Mouse (Mus musculus): ENCODE measurements around the gene Tmem145. TPM values are rescaled to one million over a fixed set of nuclear protein-coding genes. Genes with fewer than 3 reads are reported as not detected.

Gene Tmem145
- total RNA-seq, 2 experiments from 2014 or later = 47.8 to 55.1 TPM

DNA sequence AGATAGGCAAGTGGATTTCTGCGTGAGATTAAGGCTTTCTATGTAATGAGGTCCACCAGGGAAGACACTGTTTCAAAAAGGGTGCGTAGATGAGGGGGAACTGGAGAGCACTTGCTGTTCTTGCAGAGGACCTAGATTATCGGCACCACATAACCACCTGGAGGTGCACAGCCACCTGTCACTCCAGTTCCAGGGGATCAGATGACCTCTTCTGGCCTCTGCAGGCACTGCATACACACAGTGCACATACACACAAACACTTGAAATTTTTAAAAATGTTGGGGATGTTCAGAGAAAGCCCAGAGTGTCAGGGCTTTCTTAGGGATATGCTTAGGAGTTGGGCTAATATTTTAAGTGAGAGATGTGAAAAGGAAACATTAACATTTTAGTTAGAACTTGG, 16.0 kb upstream of the Tmem145 start:
- DNase-seq (ENCODE audit: low spot score in 2 of 2) = no peak
- intact Hi-C loops (cut with DNase I) = no loop called here

DNA sequence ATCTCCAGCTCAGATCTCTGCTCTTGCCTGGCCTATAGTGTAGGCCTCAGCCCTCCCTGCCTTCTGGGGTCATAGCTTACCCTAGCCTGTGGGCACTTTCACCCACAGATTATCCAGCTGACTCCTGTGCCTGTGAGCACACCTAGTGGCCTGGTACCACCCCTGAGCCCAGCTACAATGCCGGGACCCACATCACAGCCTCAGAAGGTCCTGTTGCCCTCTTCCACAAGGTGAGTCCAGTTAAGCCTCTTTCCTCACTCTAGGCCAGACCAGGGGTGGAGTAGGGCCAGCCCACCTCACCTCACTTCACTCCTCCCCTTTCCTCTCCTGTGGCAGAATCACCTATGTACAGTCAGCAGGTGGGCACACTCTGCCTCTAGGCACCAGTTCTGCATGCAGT, 15.4 kb upstream of the Tmem145 start:
- intact Hi-C loops (cut with DNase I) = no loop called here

DNA sequence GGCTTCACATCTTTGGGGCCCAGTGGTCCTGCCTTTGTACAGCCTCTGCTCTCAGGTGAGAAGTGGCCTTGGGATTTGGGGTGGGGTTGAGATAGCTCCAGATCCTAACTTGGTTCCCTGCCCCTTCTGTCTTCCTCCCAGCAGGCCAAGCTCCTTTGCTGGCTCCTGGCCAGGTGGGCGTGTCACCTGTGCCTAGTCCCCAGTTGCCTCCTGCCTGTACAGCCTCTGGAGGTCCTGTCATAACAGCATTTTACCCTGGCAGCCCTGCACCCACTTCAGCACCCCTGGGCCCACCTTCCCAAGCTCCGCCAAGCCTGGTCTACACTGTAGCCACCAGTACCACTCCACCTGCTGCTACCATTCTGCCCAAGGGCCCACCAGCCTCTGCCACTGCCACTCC, 15.0 kb upstream of the Tmem145 start:
- intact Hi-C loops (cut with DNase I) = no loop called here
- DNase-seq (ENCODE audit: low spot score in 2 of 2) = no peak

More for the DNA sequence above, 15.4 kb upstream of the Tmem145 start:
- no peak for DNase-seq (ENCODE audit: low spot score in 2 of 2)

DNA sequence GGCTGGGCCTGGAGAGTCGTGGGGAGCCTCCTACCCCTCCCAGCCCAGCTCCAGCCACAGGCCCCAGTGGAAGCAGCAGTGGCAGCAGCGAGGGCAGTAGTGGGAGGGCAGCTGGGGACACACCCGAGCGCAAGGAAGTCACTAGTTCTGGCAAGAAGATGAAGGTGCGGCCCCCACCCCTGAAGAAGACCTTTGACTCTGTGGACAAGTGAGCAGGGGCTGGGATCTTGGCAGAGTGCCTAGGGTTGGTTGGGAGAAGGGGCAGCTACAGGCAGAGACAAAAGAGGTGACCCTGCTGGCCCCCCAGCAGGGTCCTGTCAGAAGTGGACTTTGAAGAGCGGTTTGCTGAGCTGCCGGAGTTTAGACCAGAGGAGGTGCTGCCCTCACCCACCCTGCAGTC, 13.8 kb upstream of the Tmem145 start:
- intact Hi-C loops (cut with DNase I) = no loop called here
- no peak for DNase-seq (ENCODE audit: low spot score in 2 of 2)

DNA sequence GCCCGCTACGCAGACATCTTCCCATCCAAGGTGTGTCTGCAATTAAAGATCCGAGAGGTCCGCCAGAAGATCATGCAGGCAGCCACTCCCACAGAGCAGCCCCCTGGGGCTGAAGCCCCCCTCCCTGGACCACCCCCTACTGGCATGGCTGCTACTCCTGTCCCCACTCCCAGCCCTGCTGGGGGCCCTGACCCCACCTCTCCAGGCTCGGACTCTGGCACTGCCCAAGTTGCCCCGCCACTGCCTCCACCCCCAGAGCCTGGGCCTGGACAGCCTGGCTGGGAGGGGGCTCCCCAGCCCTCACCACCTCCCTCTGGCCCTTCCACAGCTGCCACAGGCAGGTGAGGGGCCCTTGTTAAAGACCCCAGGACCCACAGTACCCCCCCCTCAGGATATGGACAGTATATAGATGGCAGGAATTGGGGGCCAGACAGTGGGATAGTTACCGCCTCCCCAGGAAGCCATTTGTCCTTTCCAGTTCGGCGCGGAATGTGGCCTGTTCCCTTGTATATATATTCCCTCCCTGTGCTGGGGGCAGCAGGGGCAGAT, 12.6 kb upstream of the Tmem145 start:
- no peak for DNase-seq (ENCODE audit: low spot score in 2 of 2)
- intact Hi-C loops (cut with DNase I) = no loop called here

DNA sequence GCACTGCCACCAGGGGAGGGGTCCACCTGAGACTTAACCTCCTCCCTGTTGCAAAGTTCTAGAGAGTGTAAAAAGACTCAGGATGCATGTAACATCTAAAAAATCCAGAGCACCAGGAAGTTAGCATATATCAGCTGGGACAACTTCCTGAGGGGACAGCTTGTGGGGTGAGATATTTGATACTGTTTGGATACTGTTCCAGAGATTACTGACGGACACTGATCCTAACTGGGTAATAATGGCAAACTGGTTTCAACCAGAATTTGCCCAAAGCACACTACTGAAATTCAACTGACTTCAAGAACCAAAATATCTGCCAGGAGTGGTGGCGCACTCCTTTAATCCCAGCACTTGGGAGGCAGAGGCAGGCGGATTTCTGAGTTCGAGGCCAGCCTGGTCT, 11.4 kb upstream of the Tmem145 start:
- intact Hi-C loops (cut with DNase I) = no loop called here

DNA sequence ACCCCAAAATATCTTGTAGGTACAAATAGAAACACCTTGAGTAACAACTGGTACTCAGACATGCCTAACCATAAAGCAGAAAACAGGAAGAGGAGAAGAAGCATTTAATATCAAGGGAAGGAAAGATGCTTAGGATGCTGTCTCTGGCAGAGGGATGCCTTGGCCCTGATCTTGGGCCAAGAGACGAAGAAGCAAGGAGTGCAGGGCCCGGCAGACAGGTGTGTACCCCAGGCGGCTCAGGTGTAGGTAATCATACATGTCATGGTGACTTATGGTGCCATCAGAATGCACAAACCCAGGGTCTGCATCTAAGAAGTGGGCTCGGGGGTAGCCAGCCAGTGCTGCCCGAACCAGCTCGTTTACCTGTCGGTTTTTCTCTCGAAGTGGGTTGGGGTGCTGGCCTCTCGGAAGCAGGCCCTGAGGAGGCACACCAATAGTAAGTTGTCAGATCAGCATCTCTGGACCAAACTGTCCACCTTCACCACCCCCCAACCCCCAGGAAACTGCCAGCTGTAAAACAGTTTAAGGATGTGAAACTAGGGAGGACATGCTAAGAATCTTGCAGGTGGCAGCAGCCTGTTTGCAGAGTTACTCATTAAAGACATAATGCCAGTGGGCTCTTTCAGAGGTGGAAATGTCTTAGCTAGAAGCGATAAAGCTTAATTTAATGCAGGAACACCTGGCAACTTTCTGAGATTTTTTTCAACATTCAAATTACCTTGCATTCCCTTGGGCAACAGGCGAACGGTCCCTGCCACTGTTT, 10.8 kb upstream of the Tmem145 start:
- intact Hi-C loops (cut with DNase I) = no loop called here
- no peak for DNase-seq (ENCODE audit: low spot score in 2 of 2)

More for the DNA sequence above, 11.4 kb upstream of the Tmem145 start:
- DNase-seq (ENCODE audit: low spot score in 2 of 2) = no peak

DNA sequence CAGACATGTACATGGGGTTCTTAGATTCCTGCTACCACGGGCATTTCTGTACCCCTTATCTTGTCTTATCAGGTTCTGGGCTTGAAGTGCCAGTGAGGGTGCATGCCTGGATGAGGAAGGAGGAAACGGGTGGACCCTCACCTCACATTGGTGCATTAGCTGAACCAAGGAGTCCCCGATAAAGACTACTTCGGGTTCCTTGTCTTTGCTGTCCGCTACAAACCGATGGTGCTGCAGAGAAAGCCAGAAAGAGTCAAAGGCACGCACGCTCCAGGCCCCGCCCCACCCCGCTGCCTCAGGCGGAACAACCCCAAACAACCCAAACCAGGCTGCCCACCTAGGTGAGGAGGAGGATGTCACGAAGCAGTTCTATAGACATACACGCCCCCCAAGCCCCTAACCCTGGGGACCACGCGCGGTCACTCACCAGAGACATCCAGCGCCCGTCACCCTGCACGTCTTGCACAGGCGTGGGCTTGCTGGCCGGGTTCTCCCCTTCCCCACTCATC, 8.9 kb upstream of the Tmem145 start:
- peak in 1 of 2 experiments; percentile 42 for DNase-seq (ENCODE audit: low spot score in 2 of 2)
- intact Hi-C loops (cut with DNase I) = loop anchor here (2.0 kb wide), 1 partner anchor 14 kb away; no protein-coding TSS in a partner anchor

DNA sequence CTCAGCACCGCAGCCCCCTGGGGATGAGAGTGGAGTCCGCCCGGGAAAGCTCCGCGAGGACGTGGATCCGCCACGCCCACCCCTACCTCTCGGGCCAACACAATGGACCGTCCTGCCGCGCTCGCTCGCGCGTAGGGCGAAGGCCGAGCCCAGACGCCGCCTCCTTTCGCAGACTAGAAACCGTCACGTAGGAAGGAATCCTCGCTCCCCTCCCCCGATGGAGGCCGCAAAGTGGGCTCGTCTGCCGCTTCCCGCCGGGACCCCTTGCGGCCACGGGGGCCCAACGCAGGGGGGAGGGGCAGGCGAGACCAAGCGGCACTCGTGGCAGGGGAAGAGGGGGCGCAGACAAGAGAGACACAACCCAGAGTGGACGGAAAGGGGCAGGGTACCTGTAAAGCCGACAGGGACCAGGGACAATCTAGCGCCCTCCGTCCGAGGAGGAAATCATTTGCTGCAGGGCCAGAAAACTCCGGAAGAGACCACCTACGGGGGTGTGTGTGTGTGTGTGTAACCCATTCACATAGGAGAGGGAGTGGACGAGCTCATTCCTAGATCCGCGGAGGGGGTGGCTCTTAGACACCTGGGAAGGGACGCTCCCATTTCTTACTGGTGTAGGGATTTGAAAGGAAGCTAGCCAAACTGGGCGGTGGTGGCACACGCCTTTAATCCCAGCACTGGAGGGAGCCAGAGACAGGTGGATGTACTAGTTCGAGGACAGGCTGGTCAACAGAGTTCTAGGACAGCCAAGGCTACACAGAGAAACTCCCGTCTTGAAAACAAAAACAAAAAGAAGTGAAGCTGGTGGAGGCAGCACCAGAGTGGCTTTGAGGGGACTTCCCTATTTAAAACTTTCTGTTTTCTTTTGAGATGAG, 8.2 kb upstream of the Tmem145 start, which contains the start of gene Pafah1b3:
Gene Pafah1b3, minus strand, starts transcription at position 533 of the 872 bp plus-strand sequence.
- intact Hi-C loops (cut with DNase I) = loop anchor here (2.0 kb wide), 1 partner anchor 15 kb away; no protein-coding TSS in a partner anchor
- peak; percentile 80 to 95 for DNase-seq (ENCODE audit: low spot score in 2 of 2)

DNA sequence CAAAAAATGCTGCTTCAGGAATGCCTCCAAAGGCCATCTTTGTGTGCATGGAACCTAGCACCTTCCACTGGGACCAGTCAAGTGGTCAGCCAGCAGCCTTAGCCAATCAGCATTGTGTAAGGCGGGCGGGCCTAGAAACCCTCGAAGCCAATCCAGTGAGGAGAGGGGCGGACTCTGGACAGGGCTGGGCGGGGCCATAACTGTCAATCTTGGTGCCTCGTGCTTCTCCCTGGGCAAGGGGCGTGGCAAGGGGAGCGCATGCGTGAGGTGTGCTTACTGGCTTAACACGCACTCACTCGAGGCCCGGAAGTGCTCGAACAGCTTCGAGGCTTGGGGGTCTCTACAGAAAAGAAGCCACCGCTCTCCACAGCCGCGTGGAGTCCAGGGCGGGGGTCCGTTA, 4.8 kb upstream of the Tmem145 start, which contains the start of gene Prr19:
Gene Prr19, plus strand, starts transcription at position 349 of the 400 bp plus-strand sequence.
- intact Hi-C loops (cut with DNase I) = no loop called here
- DNase-seq (ENCODE audit: low spot score in 2 of 2) = no peak

DNA sequence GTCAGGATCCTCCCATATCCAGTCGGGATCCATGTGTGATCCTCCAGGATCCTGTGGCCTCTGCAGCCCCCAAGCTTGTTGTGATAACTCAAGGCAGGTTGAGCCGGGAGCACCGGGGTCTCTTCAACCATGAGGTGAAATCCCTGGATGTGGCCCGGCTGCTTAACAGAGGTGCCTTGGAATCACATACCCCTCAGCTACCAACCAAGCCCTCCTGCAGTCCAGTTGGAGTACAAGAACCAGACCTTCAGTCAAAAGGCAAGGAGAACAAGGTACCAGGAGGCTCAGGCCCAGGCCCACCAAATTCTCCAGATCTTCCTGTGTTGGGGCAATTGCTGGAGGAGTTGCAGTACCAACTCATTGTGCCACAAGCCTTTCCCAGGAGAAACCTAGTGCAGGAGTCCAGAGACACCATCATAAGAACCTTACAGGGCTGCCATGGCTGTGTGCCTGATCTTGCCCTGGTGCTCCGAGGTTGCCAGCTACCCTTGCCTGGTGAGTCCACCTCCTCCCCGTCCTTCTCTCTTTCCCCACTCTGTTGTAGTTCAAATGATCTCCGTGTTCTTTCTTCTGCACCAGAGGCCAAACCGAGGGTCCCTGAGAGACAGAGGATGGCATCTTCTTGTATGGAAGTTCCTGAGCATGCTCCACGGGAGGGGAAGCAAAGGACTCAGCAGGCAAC, 2.8 kb upstream of the Tmem145 start:
- intact Hi-C loops (cut with DNase I) = no loop called here
- DNase-seq (ENCODE audit: low spot score in 2 of 2) = no peak

DNA sequence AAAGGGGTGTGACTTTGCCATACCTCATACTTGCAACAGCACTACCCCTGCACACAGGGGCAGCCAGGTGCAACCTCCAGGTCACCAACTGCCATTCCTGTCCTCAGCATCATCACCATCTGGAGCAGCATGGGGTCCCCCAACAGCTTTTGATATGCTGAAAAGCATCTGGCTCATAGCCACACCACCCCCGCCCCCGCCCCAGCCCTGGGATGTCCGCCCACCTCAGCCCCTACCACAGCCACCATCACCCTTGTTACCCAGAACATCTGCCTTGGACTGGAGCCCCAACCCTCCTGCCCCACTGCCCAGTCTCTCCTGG, 2.3 kb upstream of the Tmem145 start:
- intact Hi-C loops (cut with DNase I) = no loop called here
- DNase-seq (ENCODE audit: low spot score in 2 of 2) = no peak

DNA sequence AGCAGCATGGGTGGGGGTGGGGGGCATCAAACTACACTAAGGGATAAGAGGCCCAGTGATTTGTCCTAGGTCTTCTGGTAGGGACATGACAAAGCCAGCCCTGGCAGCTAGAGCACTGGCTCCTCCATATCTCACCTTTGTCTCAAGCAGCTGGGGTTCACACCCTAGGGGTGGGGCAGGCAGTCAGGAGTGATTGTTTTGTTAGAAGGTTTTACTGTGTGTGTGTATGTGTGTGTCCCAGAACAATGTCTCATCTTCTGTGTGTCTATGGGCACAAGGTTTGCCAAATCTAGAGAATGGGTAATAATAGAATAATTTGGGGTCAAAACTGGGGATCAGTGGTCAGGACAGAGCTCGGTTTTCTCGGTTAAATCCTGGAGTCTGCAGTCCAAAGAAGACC, 425 bp upstream of the Tmem145 start:
- intact Hi-C loops (cut with DNase I) = no loop called here
- DNase-seq (ENCODE audit: low spot score in 2 of 2) = no peak

DNA sequence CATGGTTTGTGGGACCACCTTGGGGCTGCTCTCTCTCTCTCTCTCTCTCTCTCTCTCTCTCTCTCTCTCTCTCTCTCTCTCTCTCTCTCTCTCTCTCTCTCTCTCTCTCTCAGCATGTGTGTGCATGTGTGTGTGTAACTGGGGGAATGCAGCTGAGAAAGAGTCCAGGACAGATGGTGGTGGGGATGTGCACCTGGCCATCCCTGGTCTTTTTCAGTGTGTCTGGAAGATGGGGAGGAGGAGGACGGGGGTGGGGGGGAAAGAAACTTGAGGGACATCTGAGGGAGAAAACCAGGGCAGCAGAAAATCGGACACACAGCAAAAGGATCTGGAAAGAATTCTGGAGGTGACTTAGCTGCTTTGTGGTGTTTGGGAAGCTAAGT, 699 bp downstream of the Tmem145 start:
- peak in 1 of 2 experiments; percentile 41 for DNase-seq (ENCODE audit: low spot score in 2 of 2)
- intact Hi-C loops (cut with DNase I) = no loop called here

DNA sequence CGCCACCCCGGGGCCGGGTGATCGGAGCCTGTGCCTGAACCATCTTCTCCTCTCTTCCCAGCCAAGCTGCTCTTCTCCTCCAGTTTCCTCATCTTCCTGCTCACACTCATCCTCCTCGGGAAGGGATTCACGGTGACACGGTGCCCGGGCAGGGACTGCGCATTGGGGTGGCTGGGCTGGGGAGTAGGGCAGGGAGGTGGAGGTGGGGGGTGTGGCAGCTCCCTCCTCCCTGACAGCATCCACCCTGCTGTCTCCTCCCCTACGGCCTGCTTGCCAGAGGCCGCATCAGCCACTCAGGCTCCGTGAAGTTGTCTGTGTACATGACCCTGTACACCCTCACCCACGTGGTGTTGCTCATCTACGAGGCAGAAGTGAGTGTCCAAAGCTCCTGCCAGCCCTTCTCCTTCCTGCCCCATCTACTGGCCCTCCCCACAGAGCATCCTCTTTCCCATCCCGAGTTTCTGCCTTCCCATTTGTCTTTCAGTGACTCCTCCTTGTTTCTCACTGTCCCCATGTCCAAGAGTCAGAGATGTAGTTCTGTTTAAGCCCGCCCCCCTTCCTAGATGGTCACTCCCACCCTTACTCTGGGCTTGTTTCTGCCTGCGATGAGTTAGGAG, 2.9 kb downstream of the Tmem145 start:
- intact Hi-C loops (cut with DNase I) = no loop called here
- no peak for DNase-seq (ENCODE audit: low spot score in 2 of 2)

DNA sequence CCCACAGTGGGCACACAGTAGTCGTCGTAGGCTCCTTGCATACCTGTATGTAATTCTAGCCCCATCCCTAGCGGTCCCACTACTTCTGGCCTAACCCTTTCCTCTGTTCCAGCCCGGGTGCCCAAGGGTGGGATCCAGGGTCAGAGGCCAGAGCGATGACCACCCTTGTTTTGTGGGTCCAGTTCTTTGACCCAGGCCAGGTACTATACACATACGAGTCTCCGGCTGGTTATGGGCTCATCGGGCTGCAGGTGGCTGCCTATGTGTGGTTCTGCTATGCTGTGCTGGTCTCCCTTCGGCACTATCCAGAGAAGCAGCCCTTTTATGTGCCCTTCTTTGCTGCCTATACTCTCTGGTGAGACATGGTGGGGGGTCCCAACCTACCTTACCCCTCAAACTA, 3.5 kb downstream of the Tmem145 start:
- no peak for DNase-seq (ENCODE audit: low spot score in 2 of 2)
- intact Hi-C loops (cut with DNase I) = no loop called here

DNA sequence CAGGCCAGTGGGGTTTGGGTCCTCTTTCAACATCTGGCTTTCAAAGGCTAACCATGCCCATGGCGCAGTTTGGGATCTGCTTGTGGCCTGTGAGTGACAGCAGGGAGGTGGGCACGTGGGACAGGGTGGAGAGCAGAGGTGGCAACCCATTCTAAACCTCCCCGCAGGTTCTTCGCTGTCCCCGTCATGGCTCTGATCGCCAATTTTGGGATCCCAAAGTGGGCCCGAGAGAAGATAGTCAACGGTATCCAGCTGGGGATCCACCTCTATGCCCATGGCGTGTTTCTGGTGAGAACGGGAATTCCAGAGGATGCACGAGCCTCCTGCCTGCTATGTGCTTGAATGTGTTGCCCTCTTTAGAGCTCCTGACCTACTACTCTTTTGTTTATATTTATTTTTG, 5.3 kb downstream of the Tmem145 start:
- no peak for DNase-seq (ENCODE audit: low spot score in 2 of 2)
- intact Hi-C loops (cut with DNase I) = no loop called here

DNA sequence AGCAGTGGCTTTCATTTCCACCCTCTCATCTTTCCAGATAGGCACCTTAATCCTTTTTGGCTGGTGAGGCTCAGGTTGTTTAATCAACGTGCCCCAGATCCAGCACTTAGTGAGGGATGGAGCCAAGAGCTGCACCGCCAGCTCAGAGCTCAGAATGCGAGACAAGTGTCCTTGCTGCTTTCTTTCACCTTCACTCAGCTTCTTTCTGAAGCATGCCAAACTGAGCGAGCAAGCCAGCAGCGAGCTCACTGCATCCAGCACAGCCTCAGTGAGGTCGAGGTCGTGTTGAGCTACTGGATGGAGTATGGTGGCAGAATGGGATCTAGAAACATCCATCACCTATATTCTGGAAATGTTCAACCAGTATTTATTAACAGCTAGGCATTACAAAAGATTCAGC, 7.4 kb downstream of the Tmem145 start:
- intact Hi-C loops (cut with DNase I) = no loop called here

DNA sequence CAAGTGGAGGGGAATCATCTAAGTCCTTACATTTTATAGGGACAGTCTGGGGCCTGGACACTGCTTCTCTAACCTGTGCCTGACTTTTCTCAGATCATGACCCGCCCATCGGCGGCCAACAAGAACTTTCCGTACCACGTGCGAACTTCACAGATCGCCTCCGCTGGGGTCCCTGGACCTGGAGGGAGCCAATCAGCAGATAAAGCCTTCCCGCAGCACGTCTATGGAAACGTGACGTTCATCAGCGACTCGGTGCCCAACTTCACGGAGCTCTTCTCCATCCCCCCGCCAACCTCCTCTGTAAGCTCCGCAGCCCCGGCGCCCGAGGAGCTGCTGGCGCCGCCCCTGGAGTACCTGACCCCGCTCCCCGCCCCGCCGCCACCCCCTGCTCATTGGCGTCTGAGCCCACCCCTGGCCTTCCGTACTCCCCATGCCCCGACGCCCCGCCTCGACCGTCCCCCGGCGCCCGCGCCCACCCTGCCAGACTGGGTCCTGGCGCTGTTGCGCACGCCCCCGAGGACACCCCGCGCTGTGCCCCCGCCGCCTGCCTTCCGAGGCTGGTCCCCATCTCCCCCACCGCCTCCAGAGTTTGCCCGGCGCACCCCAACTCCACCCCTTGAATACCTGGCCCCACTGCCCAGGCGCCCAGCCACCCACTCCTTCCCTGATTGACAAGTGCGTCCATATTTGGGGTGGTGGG, 8.8 kb downstream of the Tmem145 start:
- intact Hi-C loops (cut with DNase I) = no loop called here

More for the DNA sequence above, 7.4 kb downstream of the Tmem145 start:
- no peak for DNase-seq (ENCODE audit: low spot score in 2 of 2)

More for the DNA sequence above, 8.8 kb downstream of the Tmem145 start:
- no peak for DNase-seq (ENCODE audit: low spot score in 2 of 2)
